Mouse (Mus musculus) splenic B cell, adult 2 months (primary cell): ENCODE measurements around the gene Zdbf2.

Experiments
- DNase-seq: peaks from one replicate; pipeline ENCODE4 v3.0.0-alpha.2; 2011; ENCODE audit warnings: low read depth, low spot score
- H3K27me3 ChIP-seq: 2 replicates; pipeline ENCODE4 v1.6.1; 2012; ENCODE audit warnings: mild to moderate bottlenecking, low read length, moderate library complexity, mixed read lengths; ENCODE audit not compliant: control insufficient read depth, poor library complexity, insufficient read depth, severe bottlenecking
- H3K36me3 ChIP-seq: 2 replicates; pipeline ENCODE4 v1.6.1; 2012; ENCODE audit warnings: mild to moderate bottlenecking, low read length, moderate library complexity, mixed read lengths; ENCODE audit not compliant: control insufficient read depth, poor library complexity, insufficient read depth, severe bottlenecking

The Zdbf2 gene

DNA sequence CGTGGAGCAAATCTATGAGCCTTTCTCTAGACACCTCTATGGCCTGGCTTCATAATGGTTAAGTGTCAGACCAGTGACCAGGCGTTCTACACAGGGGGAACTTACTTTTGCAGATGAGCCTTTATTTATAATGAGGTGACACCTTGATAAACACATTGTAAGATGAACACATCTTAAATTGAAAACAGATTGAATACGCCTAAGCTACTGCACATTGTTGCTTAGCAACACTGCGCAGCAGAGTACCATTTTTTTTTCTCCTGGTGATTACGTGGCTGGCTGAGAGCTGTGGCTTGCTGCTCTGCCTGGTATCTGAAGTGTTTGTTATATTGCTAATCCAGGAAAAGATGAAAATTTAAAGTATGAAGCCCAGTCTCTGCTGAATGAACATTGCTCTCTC is 17.0 kb upstream of the Zdbf2 start:
- Histone ChIP-seq H3K27me3 (no peaks in the 10 kb centered on the region), H3K36me3 (no peaks in the 10 kb centered on the region)
- DNase-seq = no peak

DNA sequence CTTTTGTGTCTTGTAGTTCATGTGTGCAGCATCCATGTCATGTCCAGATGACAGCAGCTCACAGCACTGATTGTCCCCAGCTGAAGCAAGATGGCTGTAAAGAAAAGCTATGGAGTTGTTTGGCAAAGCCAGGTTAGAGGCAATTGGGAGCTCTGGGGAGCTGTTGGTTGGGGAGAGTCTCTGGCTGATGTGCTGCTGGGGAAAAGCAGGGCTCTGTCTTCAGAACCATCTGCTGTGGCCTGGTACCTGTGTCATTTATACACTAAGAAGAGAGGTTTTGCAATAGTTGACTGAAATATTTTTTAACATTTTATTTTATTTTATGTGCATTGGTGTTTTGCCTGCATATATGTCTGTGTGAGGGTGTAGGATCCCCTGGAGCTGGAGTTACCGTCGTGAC is 14.6 kb upstream of the Zdbf2 start:
- Histone ChIP-seq H3K27me3 (no peaks in the 10 kb centered on the region), H3K36me3 (no peaks in the 10 kb centered on the region)
- no peak for DNase-seq

- DNase-seq = no peak
- no peaks in the 10 kb centered on the region for H3K36me3 ChIP-seq
- H3K27me3 ChIP-seq = no peaks in the 10 kb centered on the region
Measured at GRCm38 (mm10) chr1:63259271-63259830, 13.7 kb upstream of the Zdbf2 start.

DNA sequence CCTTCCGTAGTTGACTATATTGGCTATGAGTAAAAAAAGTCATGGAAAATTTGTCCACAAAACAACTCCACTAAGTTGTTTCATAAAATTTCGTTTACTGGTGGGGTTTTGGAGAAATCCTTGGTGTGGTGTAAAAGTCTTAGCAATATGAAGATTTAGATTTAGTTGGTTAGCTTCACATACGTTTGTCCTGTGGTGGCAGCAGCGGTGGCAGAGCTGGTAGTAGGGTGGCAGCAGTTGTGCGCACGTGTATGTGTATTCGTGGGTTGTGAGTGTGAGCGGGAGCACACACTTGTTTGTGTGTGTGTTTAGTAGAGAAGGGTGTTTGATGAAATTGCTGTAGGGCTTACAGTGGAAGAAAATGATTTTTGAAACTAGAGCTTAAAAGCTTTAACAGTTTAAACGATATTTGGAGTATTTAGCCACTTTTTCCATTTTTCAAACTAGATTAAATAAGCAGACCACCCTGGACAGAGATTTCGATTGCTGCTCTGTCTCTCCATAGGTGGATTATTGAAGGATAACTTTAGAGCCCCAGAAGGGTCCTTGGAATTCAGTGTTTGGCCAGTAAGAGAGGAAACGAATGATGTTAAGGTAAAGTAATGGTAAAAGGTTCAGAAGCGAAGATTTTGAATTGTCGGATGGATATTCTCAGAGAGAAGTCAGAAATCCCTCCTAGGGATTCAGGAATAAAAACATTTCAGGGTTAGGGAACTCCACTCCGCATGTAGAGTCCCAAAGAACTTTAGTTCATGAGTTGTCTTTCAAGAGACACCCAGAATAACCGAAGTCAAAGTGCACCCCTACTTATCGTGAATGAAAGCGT is 12.9 kb upstream of the Zdbf2 start:
- no peaks in the 10 kb centered on the region for H3K36me3 ChIP-seq
- no peak for DNase-seq
- no peaks in the 10 kb centered on the region for H3K27me3 ChIP-seq

GRCm38 (mm10) chr1:63260742-63261033 is 12.4 kb upstream of the Zdbf2 start:
- no peak for DNase-seq
- Histone ChIP-seq H3K36me3 (no peaks in the 10 kb centered on the region), H3K27me3 (no peaks in the 10 kb centered on the region)

DNA sequence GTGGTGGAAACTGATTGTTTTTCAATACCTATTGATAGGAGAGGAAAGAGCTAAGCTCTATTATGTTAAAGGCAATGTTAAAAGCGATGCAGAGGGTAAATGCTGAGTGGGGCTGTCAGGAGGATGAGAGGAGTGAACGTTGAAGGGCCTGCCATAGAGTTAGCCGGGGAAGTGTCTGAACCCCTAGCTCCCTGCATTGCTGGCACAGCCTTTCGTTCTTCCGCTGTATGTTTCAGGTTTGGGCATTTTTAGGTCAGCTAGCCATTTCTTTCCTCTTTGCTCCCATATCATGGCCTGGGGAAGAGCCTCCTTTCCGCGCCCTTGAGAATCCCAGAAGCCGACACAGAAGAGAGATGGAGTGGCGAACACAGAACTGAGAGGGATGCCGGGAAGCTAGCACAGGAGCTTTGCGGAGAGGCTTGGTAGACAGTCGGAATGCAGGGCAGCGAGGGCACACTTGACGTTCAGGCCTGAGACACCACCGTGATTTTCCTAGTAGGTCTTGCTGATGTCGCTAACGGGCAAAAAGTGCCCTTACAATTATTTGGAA is 11.9 kb upstream of the Zdbf2 start:
- Histone ChIP-seq H3K36me3 (no peaks in the 10 kb centered on the region), H3K27me3 (no peaks in the 10 kb centered on the region)
- DNase-seq = no peak

DNA sequence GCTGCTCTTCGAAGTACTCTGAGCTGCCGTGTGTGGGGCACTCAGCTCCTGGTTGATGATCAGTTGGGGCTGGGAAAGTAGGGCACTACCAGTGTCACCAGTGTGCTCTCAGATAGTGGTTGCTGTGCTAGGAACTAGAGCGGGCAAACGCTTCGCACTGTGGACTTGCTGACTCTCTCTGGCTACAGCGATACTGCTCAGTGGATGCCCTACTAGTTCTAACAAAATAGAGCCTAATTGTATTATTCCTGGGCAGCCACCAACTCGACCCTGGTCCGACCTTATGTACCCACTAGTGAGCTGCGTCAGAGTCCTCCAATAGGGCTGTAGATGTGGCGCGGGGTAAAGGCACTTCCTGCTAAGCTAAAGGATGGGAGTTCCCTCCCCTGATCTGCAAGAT is 9.4 kb upstream of the Zdbf2 start:
- H3K27me3 ChIP-seq = no peaks in the 10 kb centered on the region
- no peaks in the 10 kb centered on the region for H3K36me3 ChIP-seq
- DNase-seq = no peak

GRCm38 (mm10) chr1:63265461-63265860 is 7.6 kb upstream of the Zdbf2 start:
- Histone ChIP-seq H3K27me3 (no peaks in the 10 kb centered on the region), H3K36me3 (no peaks in the 10 kb centered on the region)
- no peak for DNase-seq

DNA sequence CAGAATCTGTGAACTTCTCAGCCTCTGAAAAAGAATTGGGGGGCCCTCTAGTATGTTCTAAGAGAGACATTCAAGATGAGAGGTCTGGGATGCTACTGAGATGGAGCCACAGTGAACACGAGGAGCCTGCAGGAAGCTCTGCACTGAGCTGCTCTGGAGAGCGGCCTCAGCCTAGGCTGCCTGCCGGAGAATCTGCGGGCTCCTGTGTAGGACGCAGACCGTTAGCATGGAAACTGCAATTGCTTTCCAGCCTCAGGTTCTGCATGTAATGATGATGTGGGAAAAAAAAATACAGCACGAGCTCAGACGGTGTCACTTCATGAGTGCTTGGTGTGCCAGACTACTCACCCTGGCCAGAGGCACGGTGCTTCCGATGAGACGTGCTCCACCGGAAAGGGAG is 6.9 kb upstream of the Zdbf2 start:
- H3K36me3 ChIP-seq = no peaks in the 10 kb centered on the region
- H3K27me3 ChIP-seq = no peaks in the 10 kb centered on the region
- DNase-seq = no peak

DNA sequence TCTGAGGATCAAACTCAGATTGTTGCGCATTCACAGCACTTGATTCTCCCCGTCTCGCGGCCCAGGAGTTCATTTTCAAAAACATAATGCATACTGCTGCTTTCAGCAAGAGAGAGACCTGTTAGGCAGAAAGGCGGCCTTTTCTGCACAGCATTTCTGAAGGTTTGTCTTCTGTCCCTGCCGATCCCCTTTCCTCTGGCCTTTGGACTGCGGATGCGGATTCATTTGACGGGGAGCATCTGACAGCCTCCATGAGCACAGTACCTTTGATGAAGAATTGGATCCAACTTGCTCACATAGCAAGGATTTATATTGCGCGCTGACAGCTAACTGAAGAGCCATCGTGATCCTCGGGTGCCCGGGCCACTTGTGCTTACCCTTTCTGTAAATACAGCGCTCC is 6.3 kb upstream of the Zdbf2 start:
- DNase-seq = no peak
- no peaks in the 10 kb centered on the region for H3K36me3 ChIP-seq
- no peaks in the 10 kb centered on the region for H3K27me3 ChIP-seq

DNA sequence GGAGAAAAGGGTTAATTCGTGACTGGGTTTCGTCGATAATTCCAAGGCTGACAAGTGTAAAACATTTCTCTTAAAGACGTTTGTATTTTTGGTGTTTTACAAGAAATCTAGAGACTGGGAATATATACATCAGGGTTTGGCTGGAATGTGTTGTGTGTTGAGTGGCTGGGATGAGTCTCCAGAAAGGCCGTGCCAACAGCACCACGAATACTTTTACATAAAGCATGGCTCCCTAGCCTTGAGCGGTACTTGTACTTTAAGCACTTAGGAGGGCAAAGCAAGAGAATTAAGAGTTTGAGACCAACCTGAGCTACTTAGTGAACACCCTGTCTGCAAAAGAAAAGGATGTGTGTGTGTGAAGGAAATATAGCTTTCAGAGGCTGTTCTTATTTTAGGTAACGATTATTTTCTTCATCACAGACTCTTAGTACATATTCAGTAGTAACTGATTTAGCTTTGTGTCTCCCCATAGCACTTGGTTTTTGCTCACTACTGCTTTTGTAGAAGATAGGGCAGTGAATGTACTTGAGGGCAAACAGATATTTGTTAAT is 865 bp upstream of the Zdbf2 start:
- no peak for DNase-seq
- H3K36me3 ChIP-seq = no peaks in the 10 kb centered on the region
- peaks cover 4% of the 10 kb centered on the region for H3K27me3 ChIP-seq

- Histone ChIP-seq H3K27me3 (peaks cover 4% of the 10 kb centered on the region), H3K36me3 (no peaks in the 10 kb centered on the region)
- DNase-seq = no peak
Measured at GRCm38 (mm10) chr1:63273339-63273951, 380 bp downstream of the Zdbf2 start.

DNA sequence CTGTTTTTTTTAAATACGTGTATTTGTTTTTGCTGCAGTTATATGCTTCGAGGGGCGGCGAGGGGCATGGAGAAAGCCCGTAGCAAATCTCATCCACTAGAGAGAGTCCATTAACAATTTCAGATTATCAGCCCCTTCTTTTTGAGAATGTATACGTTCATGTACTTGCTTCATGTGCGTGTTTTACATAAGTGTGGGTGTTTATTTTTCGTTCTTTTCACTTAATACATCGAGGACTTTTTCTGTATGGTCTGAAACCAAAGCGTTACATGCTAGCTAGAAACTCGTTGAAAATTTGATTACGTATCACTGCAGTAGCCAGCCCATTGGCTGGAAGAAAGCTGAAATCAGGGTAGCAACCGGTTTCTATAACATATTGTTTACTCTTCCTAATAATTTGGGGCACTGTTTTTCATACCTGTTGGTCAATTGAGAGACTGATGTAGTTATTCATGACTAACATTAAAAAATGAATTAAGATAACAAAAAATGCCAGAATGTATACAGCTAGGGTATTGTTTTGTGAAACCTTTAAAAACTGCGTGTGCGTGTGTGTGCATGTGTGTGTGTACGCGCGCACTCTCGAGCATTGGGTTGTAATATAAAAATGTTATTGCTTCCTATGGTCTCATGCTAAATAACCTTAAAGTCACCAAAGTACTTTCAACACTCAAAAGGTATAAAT is 1.1 kb downstream of the Zdbf2 start:
- H3K36me3 ChIP-seq = no peaks in the 10 kb centered on the region
- no peak for DNase-seq

DNA sequence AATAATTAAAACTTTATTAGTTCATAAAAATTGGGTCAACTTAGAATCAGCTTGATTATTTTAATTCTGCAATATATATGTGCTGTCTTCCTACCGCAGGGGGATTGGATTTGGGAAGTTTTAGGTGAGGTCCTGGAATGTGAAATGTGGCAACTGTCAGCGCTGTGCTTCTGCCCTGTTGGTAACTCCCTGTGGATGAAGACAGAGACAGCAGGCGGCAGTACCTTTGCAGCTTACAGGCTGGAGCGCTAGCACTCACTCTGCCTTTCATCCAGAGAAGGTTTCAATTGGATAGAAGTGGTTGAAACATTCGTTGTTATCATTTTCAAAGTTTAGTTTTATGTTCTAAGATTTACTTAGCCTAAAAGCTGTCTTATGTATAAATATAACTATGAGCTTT is 5.0 kb downstream of the Zdbf2 start:
- DNase-seq = no peak
- Histone ChIP-seq H3K27me3 (peaks cover 4% of the 10 kb centered on the region), H3K36me3 (no peaks in the 10 kb centered on the region)

More for the DNA sequence above, 1.1 kb downstream of the Zdbf2 start:
- peaks cover 4% of the 10 kb centered on the region for H3K27me3 ChIP-seq

DNA sequence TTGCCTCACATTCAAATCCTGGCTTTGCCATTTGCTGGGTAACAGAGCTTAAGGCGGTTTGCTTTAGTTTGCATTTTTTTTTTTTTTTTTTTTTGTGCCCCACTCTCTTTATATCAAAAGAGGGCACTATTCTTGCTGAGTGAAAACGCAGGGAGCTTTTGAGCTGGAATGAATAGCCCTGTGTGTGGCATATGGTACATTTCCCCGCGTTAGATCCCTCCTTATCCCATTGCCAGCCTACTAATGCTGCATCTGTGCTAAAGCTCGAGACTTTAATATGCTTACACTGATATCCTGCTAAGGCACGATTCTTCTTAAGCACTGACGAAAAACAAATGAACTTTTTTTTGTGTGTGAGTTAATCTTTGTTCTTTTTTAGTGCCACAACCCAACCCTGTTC is 20.9 kb downstream of the Zdbf2 start:
- no peak for DNase-seq
- Histone ChIP-seq H3K27me3 (no peaks in the 10 kb centered on the region), H3K36me3 (no peaks in the 10 kb centered on the region)
